Comparison of ENCODE assay signal across 9 mouse cellular contexts in genomic region chr6:72659717-72660390, GRCm38 (mm10). TPM values are rescaled to one million over a fixed set of nuclear protein-coding genes. Genes with fewer than 3 reads are reported as not detected.
DNase-seq lines count a peak whose midpoint lies in the region; ATAC-seq and TF ChIP-seq lines count a peak whose summit lies in the region.
"Had no signal": no experiment of that assay in that cellular context is flagged by ENCODE, and none has a peak within 500 bp of the region (broad histone marks: within the 10 kb centered on the region; RNA-seq: fewer than 3 reads in every experiment).

No protein-coding gene starts in this region.

- H3K4me3 ChIP-seq in intestine, embryonic 16.5 days (ENCODE audit: low read length): no peak overlapping the region
- no peak overlapping the region for H3K4me3 ChIP-seq in stomach, postnatal 0 days (ENCODE audit: low read depth, low read length)
- H3K4me3 ChIP-seq: left cerebral cortex, adult 2 months had no signal

- ATAC-seq in intestine, embryonic 16.5 days: peak; percentile 53
- peak; percentile 36; the same call in 1 of the 2 replicates for ATAC-seq in stomach, postnatal 0 days (ENCODE audit: low FRiP score, low TSS enrichment)

- WGBS in intestine, embryonic 16.5 days: 43% methylated on average over 8 of the region's 8 CpGs
- WGBS in stomach, postnatal 0 days: 41% methylated on average over 8 of the region's 8 CpGs

- peaks cover 58% of the 10 kb centered on the region for H3K4me1 ChIP-seq in intestine, embryonic 16.5 days (ENCODE audit: control insufficient read depth, insufficient read depth, low read length)
- peaks cover 19% of the 10 kb centered on the region for H3K4me1 ChIP-seq in stomach, postnatal 0 days (replicated peaks; ENCODE audit: control insufficient read depth, insufficient read depth)

- H3K9me3 ChIP-seq in intestine, embryonic 16.5 days (ENCODE audit: control insufficient read depth, low read length): no peaks in the 10 kb centered on the region
- H3K9me3 ChIP-seq in stomach, postnatal 0 days (ENCODE audit: control insufficient read depth, low read length): no peaks in the 10 kb centered on the region

- no peak for TF ChIP-seq CTCF in stomach, postnatal 0 days (IDR thresholded peaks at IDR 0.05; ENCODE audit: low read depth)

- no peaks in the 10 kb centered on the region for H3K36me3 ChIP-seq in intestine, embryonic 16.5 days (ENCODE audit: control insufficient read depth, insufficient read depth, low read length)
- H3K36me3 ChIP-seq in stomach, postnatal 0 days (ENCODE audit: control insufficient read depth, insufficient read depth, low read length): no peaks in the 10 kb centered on the region

- no peak overlapping the region for H3K4me2 ChIP-seq in intestine, embryonic 16.5 days (ENCODE audit: low read depth, low read length)
- H3K4me2 ChIP-seq in stomach, postnatal 0 days (replicated peaks; ENCODE audit: low read depth): no peak overlapping the region

- H3K9ac ChIP-seq in intestine, embryonic 16.5 days (ENCODE audit: low read depth, low read length): no peak overlapping the region
- H3K9ac ChIP-seq in stomach, postnatal 0 days (ENCODE audit: low read length): no peak overlapping the region

- no peaks in the 10 kb centered on the region for H3K27me3 ChIP-seq in intestine, embryonic 16.5 days (replicated peaks; ENCODE audit: control insufficient read depth, insufficient read depth, low read length)
- H3K27me3 ChIP-seq in stomach, postnatal 0 days (ENCODE audit: control insufficient read depth, insufficient read depth, low read length): no peaks in the 10 kb centered on the region

- TF ChIP-seq EP300 in stomach, postnatal 0 days (optimal IDR thresholded peaks at IDR 0.05): no peak

- peak overlapping the region; percentile 73 for H3K27ac ChIP-seq in intestine, embryonic 16.5 days (ENCODE audit: low read length)
- H3K27ac ChIP-seq in stomach, postnatal 0 days (replicated peaks): peak overlapping the region; percentile 53
- H3K27ac ChIP-seq: left cerebral cortex, adult 2 months had no signal

- intact Hi-C loops in heart, postnatal 25 days (cut with DNase I): no loop called here

- peak; percentile 93 for DNase-seq in heart, adult 11 months
- DNase-seq in heart, postnatal 25 days (ENCODE audit: low spot score): no peak
- peak; percentile 68 for DNase-seq in retina, postnatal 1 day
- no peak for DNase-seq in retina, embryonic 14.5 days (ENCODE audit: low spot score)
- DNase-seq in stomach, postnatal 0 days (ENCODE audit: low spot score): peak; percentile 34
- DNase-seq in adrenal gland, postnatal 4 days (ENCODE audit: low spot score in 2 of 2): no peak
- DNase-seq in gastrocnemius, adult 18-20 months (ENCODE audit: low spot score): no peak

RNA-seq across cellular contexts. Expression of gene Tgoln1, which starts 43.1 kb away (rescaled TPM):
- 10 to 100 TPM; 46.3 to 50.5 TPM for total RNA-seq in heart, postnatal 25 days (2021)
- polyA plus RNA-seq in intestine, embryonic 16.5 days (2015; fragmentation: Nextera tagmentation; extraction: Ambion mirVana): 48.8 and 57.5 TPM in 2 replicates
- 37.2 and 37.7 TPM in 2 replicates for polyA plus RNA-seq in stomach, postnatal 0 days (2015; fragmentation: Nextera tagmentation; extraction: Ambion mirVana)
- 10 to 100 TPM; 94.9 to 96.7 TPM for total RNA-seq in adrenal gland, postnatal 4 days (2021)
- 10 to 100 TPM; 24.0 to 27.9 TPM for total RNA-seq in gastrocnemius, adult 18-20 months (2021)

Comparison
In these comparisons a context has a peak if more than half of its experiments do, and no peak if none do; other contexts are left out.
1. DNase-seq: peak in heart, adult 11 months (single experiment), retina, postnatal 1 day (single experiment) and stomach, postnatal 0 days (single experiment); none in heart, postnatal 25 days (single experiment), retina, embryonic 14.5 days (single experiment), adrenal gland, postnatal 4 days (0 of 2) and gastrocnemius, adult 18-20 months (single experiment).